Mouse (Mus musculus) left cerebral cortex, postnatal 25 days (tissue): ENCODE measurements around the gene Gm3642. TPM values are rescaled to one million over a fixed set of nuclear protein-coding genes. Genes with fewer than 3 reads are reported as not detected.
"Not testable (repeated sequence)": the region's sequence is repeated elsewhere in the genome, so short reads cannot be mapped to it uniquely, and the experiment has no call there.

ENCODE experiments used
- DNase-seq, 2 experiments: peaks; one replicate each; pipeline ENCODE4 v3.0.0; 2022; ENCODE audit warnings: low spot score in 2 of 2, mixed read lengths in 1 of 2
- intact Hi-C: fragments of 180-260 bp; cut with DNase I; formaldehyde crosslinking; loops from one replicate; pipeline ENCODE4 v1.15.1; 2025
- total RNA-seq, 2 experiments: library from RNA; stranded (reverse); gene quantifications; 2 replicates each; pipeline ENCODE4 v1.2.3; 2021

Gm3642 gene
- total RNA-seq = not detected

GRCm38 (mm10) chr14:6840211-6840610 lies at the start of gene Gm3642:
Gene Gm3642, minus strand, starts transcription at chr14:6840311.
- DNase-seq, intact Hi-C loops: not testable (repeated sequence)

- DNase-seq, intact Hi-C loops: not testable (repeated sequence)
Observed at GRCm38 (mm10) chr14:6889521-6890012, 49.5 kb upstream of the Gm3642 start, which contains the start of gene Gm3667. Gene Gm3667, minus strand, starts transcription at chr14:6889962.

GRCm38 (mm10) chr14:6888811-6889210 lies 48.7 kb upstream of the Gm3642 start:
- DNase-seq = peak; percentile 45 to 46
- intact Hi-C loops = not testable (repeated sequence)

GRCm38 (mm10) chr14:6823297-6823696 lies 16.8 kb downstream of the Gm3642 start:
- DNase-seq, intact Hi-C loops: not testable (repeated sequence)

Other genes starting within 250 kb of the Gm3642 start
- gene Gm3629, start 249.7 kb downstream of the Gm3642 start, total RNA-seq = under 1 TPM; 0.39 to 0.85 TPM
- not detected for gene Gm3460, start 217.9 kb downstream of the Gm3642 start, total RNA-seq
- under 1 TPM in 1 of 2 experiments, not detected in 1; 0.21 TPM for gene Gm10251, start 156.1 kb downstream of the Gm3642 start, total RNA-seq
- gene Gm8050, start 120.1 kb downstream of the Gm3642 start, total RNA-seq = not detected
- gene Gm3636, start 98.0 kb downstream of the Gm3642 start, total RNA-seq = 1 to 10 TPM; 3.5 to 3.6 TPM
- not detected for gene Gm8362, start 65.9 kb downstream of the Gm3642 start, total RNA-seq
- 1 to 10 TPM; 1.4 to 1.5 TPM for gene Gm3667, start 49.7 kb upstream of the Gm3642 start, total RNA-seq
- gene Gm6356, start 133.5 kb upstream of the Gm3642 start, total RNA-seq = not detected
- gene Gm10406, start 187.1 kb upstream of the Gm3642 start, total RNA-seq = under 1 TPM; 0.39 to 0.60 TPM
- gene Gm3685, start 204.7 kb upstream of the Gm3642 start, total RNA-seq = not detected